Mouse (Mus musculus): ENCODE measurements around the gene Alox15.

Alox15 gene

GRCm38 (mm10) chr11:70308296-70308695 is 43.5 kb downstream of the Alox15 start:
- no peak for DNase-seq (ENCODE audit: low read depth, low spot score)

GRCm38 (mm10) chr11:70306159-70306558 is 45.7 kb downstream of the Alox15 start:
- no peak for DNase-seq (ENCODE audit: low read depth, low spot score)

GRCm38 (mm10) chr11:70302293-70302692 is 49.5 kb downstream of the Alox15 start:
- DNase-seq (ENCODE audit: low read depth, low spot score): no peak

DNA sequence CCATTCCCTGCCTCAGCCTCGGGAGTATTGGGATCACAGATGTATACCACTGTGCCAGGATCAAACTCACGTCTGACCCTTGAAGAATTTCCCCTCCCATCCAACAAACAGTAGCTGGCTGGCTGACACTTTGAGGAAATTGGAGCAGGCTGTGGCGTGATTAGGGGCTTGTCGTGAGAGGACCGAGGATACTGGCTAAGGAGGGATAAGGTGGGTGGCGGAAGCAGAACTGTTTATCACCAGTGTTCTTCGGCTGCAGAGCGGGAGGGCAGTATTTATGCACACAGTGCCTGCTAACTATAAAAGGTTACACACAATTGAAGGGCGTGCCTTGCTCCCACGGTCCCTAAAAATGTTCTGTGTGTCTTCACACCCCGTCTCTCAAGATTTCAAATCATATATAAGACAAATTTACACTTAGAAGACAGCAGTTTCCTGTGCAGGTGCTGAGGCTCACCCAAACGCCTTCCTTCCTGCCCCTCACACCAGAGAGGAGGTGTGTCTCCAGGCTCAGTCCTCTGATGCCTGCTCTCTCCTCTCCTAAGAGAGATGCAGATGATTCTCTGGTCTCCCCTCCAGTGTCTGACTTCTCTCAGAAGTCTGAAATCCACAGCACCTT is 53.9 kb downstream of the Alox15 start:
- no peak for DNase-seq (ENCODE audit: low read depth, low spot score)

DNA sequence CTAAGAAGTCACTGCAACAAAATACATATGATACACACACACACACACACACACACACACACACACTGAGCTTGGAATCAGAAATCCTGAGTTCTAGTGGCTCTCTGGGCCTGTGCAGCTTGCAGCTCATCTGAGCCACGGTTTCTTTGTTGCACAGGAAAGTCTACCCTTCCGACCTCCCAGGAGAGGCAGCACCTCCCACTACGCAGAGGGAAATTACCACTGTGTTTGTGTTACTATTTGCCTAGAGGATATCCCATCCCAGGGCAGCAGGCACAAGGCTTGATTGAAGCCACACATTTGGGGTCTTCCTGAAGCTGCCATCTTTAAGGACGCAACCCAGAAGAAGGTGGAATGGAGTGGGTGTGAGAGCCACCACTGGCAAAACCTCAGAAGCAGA is 54.4 kb downstream of the Alox15 start:
- no peak for DNase-seq (ENCODE audit: low read depth, low spot score)
